ENCODE assay signal across 13 mouse cellular contexts in the genomic region with DNA sequence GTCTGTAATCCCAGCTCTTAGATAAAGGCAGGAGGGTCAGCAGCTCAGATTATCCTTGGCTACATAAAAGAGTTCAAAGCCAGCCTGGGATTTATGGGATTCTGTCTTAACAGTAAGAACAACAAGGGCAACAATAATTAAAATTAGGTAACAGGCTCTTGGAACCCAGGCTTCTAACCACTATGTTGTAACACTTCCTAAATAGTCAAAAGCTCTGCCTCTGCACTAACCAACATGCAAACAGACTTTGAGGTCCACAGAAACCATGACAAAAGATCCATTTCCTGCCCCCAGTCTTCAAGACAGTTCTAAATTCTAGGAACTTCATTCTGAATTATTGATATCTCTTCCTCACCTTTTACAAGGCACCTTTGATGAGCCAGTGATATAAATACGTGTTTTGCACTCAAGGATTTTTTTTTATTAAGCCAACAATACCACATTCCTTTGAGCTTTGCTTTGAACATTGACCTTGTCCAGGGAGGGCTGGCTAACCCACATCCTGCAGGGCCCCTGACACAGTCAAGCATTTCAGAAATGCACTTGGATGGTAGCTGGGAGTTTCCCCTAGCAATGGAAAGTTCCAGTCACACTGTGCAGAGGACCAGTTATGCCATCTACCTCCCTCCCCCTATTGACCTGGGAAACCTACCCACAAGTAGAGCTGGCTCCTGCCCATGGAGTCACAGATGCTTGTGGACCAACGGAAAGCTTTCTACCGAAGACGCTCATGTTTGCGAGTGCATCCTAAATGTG. TPM values are rescaled to one million over a fixed set of nuclear protein-coding genes. Genes with fewer than 3 reads are reported as not detected.
A peak's percentile ranks its signal among the peaks of the same experiment; 100 is the strongest.
DNase-seq lines count a peak whose midpoint lies in the region; ATAC-seq lines count a peak whose summit lies in the region.
"Had no signal": no experiment of that assay in that cellular context is flagged by ENCODE, and none has a peak within 500 bp of the region (broad histone marks: within the 10 kb centered on the region; RNA-seq: fewer than 3 reads in every experiment).

No protein-coding gene starts in this region.

- peak; percentile 55 for ATAC-seq in common myeloid progenitor, adult 5-6 weeks (replicated peaks; ENCODE audit: low read depth, poor library complexity, severe bottlenecking)
- peak; percentile 77 for ATAC-seq in kidney, embryonic 15.5 days (replicated peaks; ENCODE audit: low FRiP score)
- ATAC-seq in megakaryocyte progenitor cell, adult 5-6 weeks (replicated peaks; ENCODE audit: poor library complexity): peak; percentile 73
- no peak for ATAC-seq in midbrain, embryonic 13.5 days

- peaks cover 89% of the 10 kb centered on the region for H3K4me1 ChIP-seq in kidney, embryonic 15.5 days
- H3K4me1 ChIP-seq in midbrain, embryonic 13.5 days (replicated peaks): peaks cover 8% of the 10 kb centered on the region; the same call in 1 of the 2 replicates
- 0 out of 2 replicates have a peak, but pooled peaks cover 11% of the 10 kb centered on the region for H3K4me1 ChIP-seq in embryonic facial prominence, embryonic 10.5 days

- no peaks in the 10 kb centered on the region for H3K27me3 ChIP-seq in kidney, embryonic 15.5 days
- H3K27me3 ChIP-seq in midbrain, embryonic 13.5 days: peaks cover 5% of the 10 kb centered on the region; the same call in 1 of the 2 replicates
- H3K27me3 ChIP-seq in embryonic facial prominence, embryonic 10.5 days (replicated peaks; ENCODE audit: low read depth, poor library complexity, severe bottlenecking): no peaks in the 10 kb centered on the region
- H3K27me3 ChIP-seq: embryonic facial prominence, embryonic 13.5 days had no signal

- no peak overlapping the region for H3K9ac ChIP-seq in kidney, embryonic 15.5 days
- no peak overlapping the region for H3K9ac ChIP-seq in midbrain, embryonic 13.5 days (replicated peaks)
- H3K9ac ChIP-seq: embryonic facial prominence, embryonic 13.5 days had no signal

- peak overlapping the region; percentile 32 for H3K4me2 ChIP-seq in kidney, embryonic 15.5 days
- no peak overlapping the region for H3K4me2 ChIP-seq in midbrain, embryonic 13.5 days (replicated peaks)
- H3K4me2 ChIP-seq: embryonic facial prominence, embryonic 13.5 days had no signal

- peak overlapping the region; percentile 93 for H3K27ac ChIP-seq in kidney, embryonic 15.5 days
- no peak overlapping the region for H3K27ac ChIP-seq in midbrain, embryonic 13.5 days
- H3K27ac ChIP-seq in embryonic facial prominence, embryonic 10.5 days (replicated peaks): no peak overlapping the region
- H3K27ac ChIP-seq: embryonic facial prominence, embryonic 13.5 days; left cerebral cortex, adult 2 months; macrophage had no signal

- H3K4me3 ChIP-seq in kidney, embryonic 15.5 days (replicated peaks): no peak overlapping the region
- no peak overlapping the region for H3K4me3 ChIP-seq in midbrain, embryonic 13.5 days (replicated peaks)
- no peak overlapping the region for H3K4me3 ChIP-seq in embryonic facial prominence, embryonic 10.5 days
- H3K4me3 ChIP-seq: embryonic facial prominence, embryonic 13.5 days; left cerebral cortex, adult 2 months had no signal

- peak; percentile 57 to 65 for DNase-seq in lung, adult 18-20 months
- no peak for DNase-seq in lung, postnatal 14 days
- DNase-seq in embryonic facial prominence, embryonic 10.5 days (ENCODE audit: low spot score): no peak
- no peak for DNase-seq in spleen, postnatal 36 days (ENCODE audit: low spot score in 2 of 2)
- DNase-seq: heart, postnatal 4 days; right cerebral cortex, postnatal 4 days had no signal

- no peaks in the 10 kb centered on the region for H3K36me3 ChIP-seq in kidney, embryonic 15.5 days
- H3K36me3 ChIP-seq in midbrain, embryonic 13.5 days: no peaks in the 10 kb centered on the region
- H3K36me3 ChIP-seq in embryonic facial prominence, embryonic 10.5 days (replicated peaks): no peaks in the 10 kb centered on the region
- H3K36me3 ChIP-seq: embryonic facial prominence, embryonic 13.5 days had no signal

- no peaks in the 10 kb centered on the region for H3K9me3 ChIP-seq in kidney, embryonic 15.5 days (replicated peaks)
- H3K9me3 ChIP-seq in midbrain, embryonic 13.5 days: no peaks in the 10 kb centered on the region
- H3K9me3 ChIP-seq in embryonic facial prominence, embryonic 10.5 days: no peaks in the 10 kb centered on the region
- H3K9me3 ChIP-seq: embryonic facial prominence, embryonic 13.5 days had no signal

- WGBS in kidney, embryonic 15.5 days: 78% methylated on average over 5 of the region's 5 CpGs
- WGBS in midbrain, embryonic 13.5 days: 91% methylated on average over 5 of the region's 5 CpGs
- 93% methylated on average over 5 of the region's 5 CpGs for WGBS in embryonic facial prominence, embryonic 10.5 days

RNA-seq across cellular contexts. Expression of a gene that starts 23.9 kb away (rescaled TPM):
- 1.8 and 2.7 TPM in 2 replicates for total RNA-seq in common myeloid progenitor, adult 5-6 weeks (2017)
- 343 and 354 TPM in 2 replicates for polyA plus RNA-seq in kidney, embryonic 15.5 days (2015; fragmentation: Nextera tagmentation; extraction: Ambion mirVana)
- 0.96 and 1.5 TPM in 2 replicates for total RNA-seq in megakaryocyte progenitor cell, adult 5-6 weeks (2015)
- total RNA-seq in megakaryocyte progenitor cell, adult 5-6 weeks (2017): 0.44 and 0.79 TPM in 2 replicates
- 48.8 and 55.3 TPM in 2 replicates for polyA plus RNA-seq in midbrain, embryonic 13.5 days (2015; fragmentation: Nextera tagmentation; extraction: Ambion mirVana)
- polyA plus RNA-seq in embryonic facial prominence, embryonic 10.5 days (2016; fragmentation: Nextera tagmentation; extraction: Ambion mirVana): 4.4 and 4.9 TPM in 2 replicates

Comparison
In these comparisons a context has a peak if more than half of its experiments do, and no peak if none do; other contexts are left out.
1. DNase-seq: peak in lung, adult 18-20 months (2 of 2); none in lung, postnatal 14 days (single experiment), embryonic facial prominence, embryonic 10.5 days (single experiment) and spleen, postnatal 36 days (0 of 2).